Mouse (Mus musculus) lung, embryonic 16.5 days (tissue): Measurements from ENCODE around the gene Ttc24. TPM values are rescaled to one million over a fixed set of nuclear protein-coding genes. Genes with fewer than 3 reads are reported as not detected.

Experiments
- ATAC-seq: fragments of 200-750 bp; cut with Nextera tagmentation; 2 replicates; pipeline ENCODE4 v1.8.0; 2017; ENCODE audit warnings: low read depth, mild to moderate bottlenecking, moderate library complexity
- H3K27ac ChIP-seq: fragments of 300-500 bp; sonication (generic); 2 replicates; pipeline ENCODE4 v1.5.1; 2014; ENCODE audit warnings: mild to moderate bottlenecking, control low read depth, low read length
- H3K27me3 ChIP-seq: fragments of 300-500 bp; sonication (generic); 2 replicates; pipeline ENCODE4 v1.6.1; 2014; ENCODE audit warnings: low read depth, low read length, mixed read lengths; ENCODE audit not compliant: control insufficient read depth, insufficient read depth
- H3K36me3 ChIP-seq: fragments of 300-500 bp; sonication (generic); 2 replicates; pipeline ENCODE4 v1.6.1; 2014; ENCODE audit warnings: low read length; ENCODE audit not compliant: control insufficient read depth, insufficient read depth
- H3K4me1 ChIP-seq: fragments of 300-500 bp; sonication (generic); replicated peaks from 2 replicates; pipeline ENCODE4 v1.6.1; 2014; ENCODE audit warnings: low read length, mixed read lengths; ENCODE audit not compliant: control insufficient read depth, insufficient read depth
- H3K4me2 ChIP-seq: fragments of 300-500 bp; sonication (generic); 2 replicates; pipeline ENCODE4 v1.6.1; 2014; ENCODE audit warnings: low read depth, low read length, control low read depth
- H3K4me3 ChIP-seq: fragments of 300-500 bp; sonication (generic); 2 replicates; pipeline ENCODE4 v1.5.1; 2014; ENCODE audit warnings: mild to moderate bottlenecking, low read length, control low read depth
- H3K9ac ChIP-seq: fragments of 300-500 bp; sonication (generic); 2 replicates; pipeline ENCODE4 v1.6.1; 2014; ENCODE audit warnings: low read length, control low read depth
- H3K9me3 ChIP-seq: fragments of 300-500 bp; sonication (generic); 2 replicates; pipeline ENCODE4 v1.6.1; 2016; ENCODE audit warnings: low read length; ENCODE audit not compliant: control insufficient read depth
- WGBS: fragments of 180-500 bp; shearing (Covaris S2); extraction: QIAGEN DNeasy Blood & Tissue Kit; methylation state at CpG from one replicate; pipeline ENCODE4 v1.1.7; 2014; 5-methylcytosine and 5-hydroxymethylcytosine counted together
- polyA plus RNA-seq: library from polyadenylated mRNA; unstranded; fragments of >200 nt; fragmentation: Nextera tagmentation; extraction: Ambion mirVana; gene quantifications from 2 replicates; pipeline ENCODE4 v1.2.1, GENCODE M21; 2015

Gene Ttc24
- polyA plus RNA-seq, 1 experiment from 2014 or later: not detected

- 41% methylated on average over 5 of the region's 5 CpGs for WGBS
- Histone ChIP-seq H3K36me3 (no peaks in the 10 kb centered on the region), H3K9me3 (peaks cover 6% of the 10 kb centered on the region), H3K4me2 (no peak within 1 kb of the TSS), H3K27me3 (peaks cover 32% of the 10 kb centered on the region), H3K4me3 (no peak within 1 kb of the TSS), H3K27ac (no peak within 1 kb of the TSS), H3K4me1 (peaks cover 12% of the 10 kb centered on the region), H3K9ac (no peak within 1 kb of the TSS)
- ATAC-seq: no peak
Observed at GRCm38 (mm10) chr3:88027434-88028186, 50.5 kb downstream of the Ttc24 start, which contains the start of gene Hapln2. Gene Hapln2, minus strand, starts transcription at chr3:88027583.

GRCm38 (mm10) chr3:88026823-88027222 lies 51.3 kb downstream of the Ttc24 start:
- Histone ChIP-seq H3K9ac (no peak overlapping the region), H3K27ac (no peak overlapping the region), H3K9me3 (peaks cover 6% of the 10 kb centered on the region), H3K4me2 (no peak overlapping the region), H3K27me3 (peaks cover 39% of the 10 kb centered on the region), H3K36me3 (no peaks in the 10 kb centered on the region), H3K4me1 (peaks cover 15% of the 10 kb centered on the region), H3K4me3 (no peak overlapping the region)
- no peak for ATAC-seq
- 56% methylated on average over 7 of the region's 7 CpGs for WGBS

- Histone ChIP-seq H3K4me3 (peak overlapping the region; percentile 63), H3K9me3 (peaks cover 6% of the 10 kb centered on the region), H3K4me1 (peaks cover 15% of the 10 kb centered on the region), H3K36me3 (no peaks in the 10 kb centered on the region), H3K27me3 (peaks cover 60% of the 10 kb centered on the region), H3K9ac (peak overlapping the region; percentile 51), H3K4me2 (peak overlapping the region; percentile 100), H3K27ac (no peak overlapping the region)
- peak; percentile 69 for ATAC-seq
- WGBS: 1% methylated on average over 72 of the region's 81 CpGs
Observed at GRCm38 (mm10) chr3:88023192-88024074, 54.7 kb downstream of the Ttc24 start.

DNA sequence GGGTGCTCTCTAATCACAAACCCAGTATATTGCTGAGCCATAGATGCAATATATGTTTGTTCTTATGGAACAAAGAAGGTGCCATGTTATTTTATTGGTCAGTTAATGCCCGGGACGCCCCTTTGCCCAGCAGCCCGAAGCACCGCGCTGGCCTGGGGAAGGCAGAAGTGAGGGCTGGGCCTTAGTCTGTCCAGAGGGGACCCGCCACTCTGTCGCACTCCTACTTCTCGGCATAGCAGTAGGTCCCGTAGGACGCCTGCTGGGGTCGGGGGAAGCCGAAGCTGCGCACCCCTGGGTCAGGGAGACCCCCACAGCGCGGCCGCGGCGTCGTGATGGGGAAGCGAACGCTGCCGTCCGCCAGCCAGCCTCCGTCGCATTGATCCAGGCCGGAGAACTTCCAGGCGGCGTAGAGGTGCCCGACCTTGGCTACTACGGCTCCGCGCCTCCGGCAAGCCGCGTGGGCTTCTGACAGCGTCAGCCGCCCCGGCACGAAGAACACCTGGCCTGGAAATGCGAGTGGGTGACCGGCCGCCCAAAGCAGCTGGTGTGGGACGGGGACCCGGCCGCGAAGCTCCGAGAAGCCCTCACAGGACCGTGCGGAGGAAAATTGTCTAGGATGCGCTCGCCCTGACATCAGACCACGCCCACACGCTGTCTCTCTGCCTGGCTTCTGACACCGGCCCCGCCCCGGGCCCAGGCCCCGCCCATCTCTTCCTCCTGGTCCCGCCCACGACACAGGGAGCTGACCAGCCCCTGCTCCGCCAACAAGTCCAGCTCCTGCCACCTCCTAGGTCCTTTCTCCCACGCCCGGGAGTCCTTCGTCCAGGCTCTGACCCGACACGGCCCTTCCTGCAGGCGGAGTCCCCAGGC lies 55.5 kb downstream of the Ttc24 start:
- Histone ChIP-seq H3K27ac (no peak overlapping the region), H3K27me3 (peaks cover 60% of the 10 kb centered on the region)
- peak; percentile 95 for ATAC-seq

More for the DNA sequence above, 55.5 kb downstream of the Ttc24 start:
- Histone ChIP-seq H3K4me3 (peak overlapping the region; percentile 63), H3K9me3 (peaks cover 3% of the 10 kb centered on the region; the same call in 1 of the 2 replicates), H3K36me3 (no peaks in the 10 kb centered on the region), H3K4me1 (peaks cover 15% of the 10 kb centered on the region), H3K9ac (peak overlapping the region; percentile 51), H3K4me2 (peak overlapping the region; percentile 100)
- WGBS: 2% methylated on average over 64 of the region's 66 CpGs

Other genes starting within 250 kb of the Ttc24 start
- 0.36 and 2.0 TPM in 2 replicates for gene Sh2d2a, start 231.5 kb downstream of the Ttc24 start, polyA plus RNA-seq
- 8.3 and 11.7 TPM in 2 replicates for gene Prcc, start 192.7 kb downstream of the Ttc24 start, polyA plus RNA-seq
- 81.3 and 86.3 TPM in 2 replicates for gene Hdgf, start 172.0 kb downstream of the Ttc24 start, polyA plus RNA-seq
- gene Mrpl24, start 158.8 kb downstream of the Ttc24 start, polyA plus RNA-seq: 77.5 and 79.3 TPM in 2 replicates
- gene Isg20l2, start 148.0 kb downstream of the Ttc24 start, polyA plus RNA-seq: 50.3 and 54.8 TPM in 2 replicates
- 20.2 and 20.6 TPM in 2 replicates for gene Rrnad1, start 147.6 kb downstream of the Ttc24 start, polyA plus RNA-seq
- gene Crabp2, start 129.6 kb downstream of the Ttc24 start, polyA plus RNA-seq: 4.7 and 4.9 TPM in 2 replicates
- gene Nes, start 107.2 kb downstream of the Ttc24 start, polyA plus RNA-seq: 15.5 and 15.6 TPM in 2 replicates
- 0.44 and 0.54 TPM in 2 replicates for gene Bcan, start 78.1 kb downstream of the Ttc24 start, polyA plus RNA-seq
- 0.10 and 0.28 TPM in 2 replicates for gene Hapln2, start 50.7 kb downstream of the Ttc24 start, polyA plus RNA-seq
- gene Gpatch4, start 35.2 kb downstream of the Ttc24 start, polyA plus RNA-seq: 22.4 and 25.6 TPM in 2 replicates
- 203 and 211 TPM in 2 replicates for gene Naxe, start 19.8 kb downstream of the Ttc24 start, polyA plus RNA-seq
- 23.4 and 26.9 TPM in 2 replicates for gene Iqgap3, start 3.7 kb upstream of the Ttc24 start, polyA plus RNA-seq
- gene Mef2d, start 64.1 kb upstream of the Ttc24 start, polyA plus RNA-seq: 19.9 and 22.9 TPM in 2 replicates
- 0.69 and 1.0 TPM in 2 replicates for gene Rhbg, start 176.4 kb upstream of the Ttc24 start, polyA plus RNA-seq
- 0.20 and 0.23 TPM in 2 replicates for gene Gm38392, start 208.9 kb upstream of the Ttc24 start, polyA plus RNA-seq
- gene Tsacc, start 218.7 kb upstream of the Ttc24 start, polyA plus RNA-seq: 11.0 and 12.3 TPM in 2 replicates
- gene Cct3, start 218.8 kb upstream of the Ttc24 start, polyA plus RNA-seq: 432 and 447 TPM in 2 replicates
- gene Glmp, start 246.7 kb upstream of the Ttc24 start, polyA plus RNA-seq: 228 and 231 TPM in 2 replicates